Mouse (Mus musculus): ENCODE data around the gene Srrd.

Srrd gene

GRCm38 (mm10) chr5:112342463-112343204, at the start of gene Srrd, which contains the start of gene Hps4:
TSS of gene Srrd (minus strand) at chr5:112343040.
TSS of gene Hps4 (plus strand) at chr5:112343083.
- no peak for DNase-seq (ENCODE audit: extremely low read depth, low read depth)

- no peak for DNase-seq (ENCODE audit: extremely low read depth, low read depth)
Measured at GRCm38 (mm10) chr5:112391676-112392323, 49.0 kb upstream of the Srrd start.

GRCm38 (mm10) chr5:112391002-112391401, 48.2 kb upstream of the Srrd start:
- DNase-seq (ENCODE audit: extremely low read depth, low read depth), result no peak

- no peak for DNase-seq (ENCODE audit: extremely low read depth, low read depth)
Measured at GRCm38 (mm10) chr5:112389352-112389751, 46.5 kb upstream of the Srrd start.

- DNase-seq (ENCODE audit: extremely low read depth, low read depth), result peak; percentile 18
Measured at GRCm38 (mm10) chr5:112385973-112386372, 43.1 kb upstream of the Srrd start.

GRCm38 (mm10) chr5:112384805-112385472, 42.1 kb upstream of the Srrd start:
- DNase-seq (ENCODE audit: extremely low read depth, low read depth), result no peak

GRCm38 (mm10) chr5:112382641-112383330, 39.9 kb upstream of the Srrd start:
- no peak for DNase-seq (ENCODE audit: extremely low read depth, low read depth)

- DNase-seq (ENCODE audit: extremely low read depth, low read depth), result no peak
Measured at GRCm38 (mm10) chr5:112382042-112382441, 39.2 kb upstream of the Srrd start.

- DNase-seq (ENCODE audit: extremely low read depth, low read depth), result no peak
Measured at GRCm38 (mm10) chr5:112381154-112381553, 38.3 kb upstream of the Srrd start.

- DNase-seq (ENCODE audit: extremely low read depth, low read depth), result no peak
Measured at GRCm38 (mm10) chr5:112378716-112379115, 35.9 kb upstream of the Srrd start.

- DNase-seq (ENCODE audit: extremely low read depth, low read depth), result no peak
Measured at GRCm38 (mm10) chr5:112377380-112377779, 34.5 kb upstream of the Srrd start.

- no peak for DNase-seq (ENCODE audit: extremely low read depth, low read depth)
Measured at GRCm38 (mm10) chr5:112376111-112376510, 33.3 kb upstream of the Srrd start.

- no peak for DNase-seq (ENCODE audit: extremely low read depth, low read depth)
Measured at GRCm38 (mm10) chr5:112371933-112372332, 29.1 kb upstream of the Srrd start.

GRCm38 (mm10) chr5:112370236-112370813, 27.5 kb upstream of the Srrd start:
- no peak for DNase-seq (ENCODE audit: extremely low read depth, low read depth)

- DNase-seq (ENCODE audit: extremely low read depth, low read depth), result no peak
Measured at GRCm38 (mm10) chr5:112369326-112369725, 26.5 kb upstream of the Srrd start.

GRCm38 (mm10) chr5:112368666-112369065, 25.8 kb upstream of the Srrd start:
- no peak for DNase-seq (ENCODE audit: extremely low read depth, low read depth)

- no peak for DNase-seq (ENCODE audit: extremely low read depth, low read depth)
Measured at GRCm38 (mm10) chr5:112367929-112368328, 25.1 kb upstream of the Srrd start.

GRCm38 (mm10) chr5:112367338-112367737, 24.5 kb upstream of the Srrd start:
- no peak for DNase-seq (ENCODE audit: extremely low read depth, low read depth)

- DNase-seq (ENCODE audit: extremely low read depth, low read depth), result no peak
Measured at GRCm38 (mm10) chr5:112366879-112367278, 24.0 kb upstream of the Srrd start.

GRCm38 (mm10) chr5:112364184-112364797, 21.5 kb upstream of the Srrd start:
- DNase-seq (ENCODE audit: extremely low read depth, low read depth), result no peak

GRCm38 (mm10) chr5:112360077-112360476, 17.2 kb upstream of the Srrd start:
- no peak for DNase-seq (ENCODE audit: extremely low read depth, low read depth)

Measured in MEL-GATA-1-ER (cell line).